ENCODE assay signal across 10 mouse cellular contexts in the genomic region with DNA sequence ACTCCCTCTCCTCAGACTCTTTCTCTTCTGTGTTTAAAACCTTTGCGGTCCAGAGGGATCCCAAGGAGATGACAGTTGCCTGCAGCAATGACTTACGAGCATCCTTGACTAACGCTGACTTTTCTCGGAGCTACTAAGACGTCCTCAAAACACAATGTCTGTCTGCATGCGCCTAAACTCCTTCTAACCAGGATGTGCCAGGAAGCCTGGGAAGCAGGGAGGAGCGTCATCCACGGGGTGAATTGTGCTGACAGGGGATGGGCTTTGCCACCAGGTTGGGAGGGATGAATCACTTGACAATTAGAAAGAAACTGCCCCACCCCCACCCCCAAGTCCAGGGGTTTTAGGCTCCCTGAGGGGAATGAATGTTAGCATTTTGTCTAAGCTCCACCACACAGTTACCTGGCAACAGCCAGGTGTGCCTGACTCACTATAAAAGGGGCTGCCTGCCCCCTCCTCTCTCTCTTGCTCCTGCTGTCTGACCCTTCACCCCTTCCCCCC. TPM values are rescaled to one million over a fixed set of nuclear protein-coding genes. Genes with fewer than 3 reads are reported as not detected.
DNase-seq lines count a peak whose midpoint lies in the region; ATAC-seq and TF ChIP-seq lines count a peak whose summit lies in the region.
"Had no signal": no experiment of that assay in that cellular context is flagged by ENCODE, and none has a peak within 500 bp of the region (broad histone marks: within the 10 kb centered on the region; RNA-seq: fewer than 3 reads in every experiment).

No protein-coding gene starts in this region.

- intact Hi-C loops in heart, postnatal 10 days (cut with DNase I) = loop anchor here (5.0 kb wide), 1 partner anchor 48 kb away; the partner anchor contains the start of gene Pde9a

- no peak overlapping the region for H3K9ac ChIP-seq in heart, embryonic 16.5 days (ENCODE audit: low read length)
- no peak overlapping the region for H3K9ac ChIP-seq in hindbrain, embryonic 14.5 days
- H3K9ac ChIP-seq in midbrain, postnatal 0 days (replicated peaks; ENCODE audit: low read length, poor library complexity, severe bottlenecking) = 0 out of 2 replicates have a peak overlapping the region, but pooled peaks have one; percentile 37
- H3K9ac ChIP-seq: liver, embryonic 15.5 days had no signal

- TF ChIP-seq CTCF in midbrain, postnatal 0 days (IDR thresholded peaks at IDR 0.05) = no peak

- no peak overlapping the region for H3K27ac ChIP-seq in heart, embryonic 16.5 days (ENCODE audit: low read length)
- peak overlapping the region; percentile 51; the same call in 1 of the 2 replicates for H3K27ac ChIP-seq in hindbrain, embryonic 14.5 days
- H3K27ac ChIP-seq in midbrain, postnatal 0 days (ENCODE audit: low read depth, low read length) = peak overlapping the region; percentile 69; the same call in 1 of the 2 replicates
- H3K27ac ChIP-seq: liver, embryonic 15.5 days had no signal

- no peaks in the 10 kb centered on the region for H3K9me3 ChIP-seq in heart, embryonic 16.5 days (replicated peaks; ENCODE audit: control insufficient read depth, low read length)
- H3K9me3 ChIP-seq in hindbrain, embryonic 14.5 days (ENCODE audit: control insufficient read depth, low read length) = no peaks in the 10 kb centered on the region
- no peaks in the 10 kb centered on the region for H3K9me3 ChIP-seq in midbrain, postnatal 0 days (ENCODE audit: low read length)
- H3K9me3 ChIP-seq: liver, embryonic 15.5 days had no signal

- H3K4me2 ChIP-seq in heart, embryonic 16.5 days (ENCODE audit: low read depth, low read length) = peak overlapping the region; percentile 31
- H3K4me2 ChIP-seq in hindbrain, embryonic 14.5 days (replicated peaks) = 0 out of 2 replicates have a peak overlapping the region, but pooled peaks have one; percentile 4
- peak overlapping the region; percentile 28 for H3K4me2 ChIP-seq in midbrain, postnatal 0 days (ENCODE audit: low read depth, low read length, poor library complexity, severe bottlenecking)
- H3K4me2 ChIP-seq: liver, embryonic 15.5 days had no signal

- H3K4me1 ChIP-seq in heart, embryonic 16.5 days (ENCODE audit: control insufficient read depth, insufficient read depth, low read length) = peaks cover 5% of the 10 kb centered on the region; the same call in 1 of the 2 replicates
- H3K4me1 ChIP-seq in hindbrain, embryonic 14.5 days (replicated peaks; ENCODE audit: control insufficient read depth, insufficient read depth, low read length) = peaks cover 24% of the 10 kb centered on the region
- H3K4me1 ChIP-seq in midbrain, postnatal 0 days (ENCODE audit: insufficient read depth, low read length) = peaks cover 15% of the 10 kb centered on the region
- H3K4me1 ChIP-seq: liver, embryonic 15.5 days had no signal

- no peak for ATAC-seq in heart, embryonic 16.5 days (replicated peaks; ENCODE audit: extremely low read depth, insufficient read depth, low FRiP score)
- ATAC-seq in hindbrain, embryonic 14.5 days (ENCODE audit: low FRiP score) = no peak
- ATAC-seq in midbrain, postnatal 0 days (ENCODE audit: low FRiP score) = no peak
- no peak for ATAC-seq in erythroid progenitor cell, adult 5-6 weeks (replicated peaks; ENCODE audit: low FRiP score, poor library complexity, severe bottlenecking)

- H3K36me3 ChIP-seq in heart, embryonic 16.5 days (ENCODE audit: control insufficient read depth, insufficient read depth) = no peaks in the 10 kb centered on the region
- H3K36me3 ChIP-seq in hindbrain, embryonic 14.5 days (replicated peaks; ENCODE audit: control insufficient read depth, insufficient read depth) = peaks cover 8% of the 10 kb centered on the region; the same call in 1 of the 2 replicates
- peaks cover 9% of the 10 kb centered on the region; the same call in 1 of the 2 replicates for H3K36me3 ChIP-seq in midbrain, postnatal 0 days (ENCODE audit: insufficient read depth, low read length)
- H3K36me3 ChIP-seq: liver, embryonic 15.5 days had no signal

- 22% methylated on average over 8 of the region's 8 CpGs for WGBS in heart, embryonic 16.5 days
- WGBS in hindbrain, embryonic 14.5 days = 8% methylated on average over 8 of the region's 8 CpGs
- WGBS in midbrain, postnatal 0 days = 10% methylated on average over 8 of the region's 8 CpGs

- H3K4me3 ChIP-seq in heart, embryonic 16.5 days (ENCODE audit: low read length) = no peak overlapping the region
- H3K4me3 ChIP-seq in hindbrain, embryonic 14.5 days (replicated peaks; ENCODE audit: low read length) = no peak overlapping the region
- H3K4me3 ChIP-seq in midbrain, postnatal 0 days (ENCODE audit: low read depth, low read length) = no peak overlapping the region
- H3K4me3 ChIP-seq: liver, embryonic 15.5 days had no signal

- DNase-seq in heart, postnatal 10 days = no peak
- peak; percentile 32 for DNase-seq in embryo, embryonic 10 days (ENCODE audit: low spot score)
- no peak for DNase-seq in hindbrain, embryonic 14.5 days (ENCODE audit: low spot score)
- no peak for DNase-seq in midbrain, postnatal 0 days (ENCODE audit: low spot score)
- DNase-seq in retina, postnatal 1 day = no peak
- DNase-seq in layer of hippocampus, adult 8-10 months (ENCODE audit: low spot score in 2 of 2) = no peak
- DNase-seq: gastrocnemius, postnatal 36 days had no signal

- H3K27me3 ChIP-seq in heart, embryonic 16.5 days (ENCODE audit: control insufficient read depth, insufficient read depth, low read length) = no peaks in the 10 kb centered on the region
- no peaks in the 10 kb centered on the region for H3K27me3 ChIP-seq in hindbrain, embryonic 14.5 days (ENCODE audit: control insufficient read depth, insufficient read depth, low read length)
- no peaks in the 10 kb centered on the region for H3K27me3 ChIP-seq in midbrain, postnatal 0 days (ENCODE audit: insufficient read depth, low read length)

RNA-seq across cellular contexts. Expression of gene Pde9a, which starts 48.9 kb away (rescaled TPM):
- 7.4 and 7.9 TPM in 2 replicates for polyA plus RNA-seq in heart, embryonic 16.5 days (2015; fragmentation: Nextera tagmentation; extraction: Ambion mirVana)
- 1 to 10 TPM; 6.8 to 9.2 TPM for total RNA-seq in heart, postnatal 10 days (2021)
- polyA plus RNA-seq in hindbrain, embryonic 14.5 days (2014; fragmentation: Nextera tagmentation; extraction: Ambion mirVana) = 31.1 and 32.6 TPM in 2 replicates
- total RNA-seq in midbrain, postnatal 0 days (2014; rRNA removed) = 27.3 and 40.2 TPM in 2 replicates
- 32.2 and 36.4 TPM in 2 replicates for polyA plus RNA-seq in midbrain, postnatal 0 days (2015; fragmentation: Nextera tagmentation; extraction: Ambion mirVana)
- not detected in 2 replicates for total RNA-seq in erythroid progenitor cell, adult 5-6 weeks (2015; ENCODE audit: low replicate concordance)
- not detected in 2 replicates for total RNA-seq in erythroid progenitor cell, adult 5-6 weeks (2017; ENCODE audit: low replicate concordance)
- 10 to 100 TPM; 22.5 to 35.1 (median 28.4) TPM for total RNA-seq in layer of hippocampus, adult 8-10 months (2022)

Comparison
In these comparisons a context has a peak if more than half of its experiments do, and no peak if none do; other contexts are left out.
1. RNA of gene Pde9a, which starts 48.9 kb away (total RNA-seq): 27.3 to 40.2 TPM in midbrain, postnatal 0 days, 22.5 to 35.1 TPM in layer of hippocampus, adult 8-10 months and 6.8 to 9.2 TPM in heart, postnatal 10 days; not detected in erythroid progenitor cell, adult 5-6 weeks; every median in the first group is over 4 times any median in the second.
2. Peak in every context shown above with its lines, with median percentiles within 50 percentile points of each other: H3K4me2 ChIP-seq.